Mouse (Mus musculus) frontal cortex, postnatal 10 days (tissue): ENCODE measurements around the gene Olfr917.

Experiments used
- DNase-seq, 2 experiments: peaks; one replicate each; pipeline ENCODE4 v3.0.0; 2022; ENCODE audit warnings: low spot score in 2 of 2, mixed read lengths in 1 of 2

The Olfr917 gene

GRCm38 (mm10) chr9:38665742-38666141 lies at the start of gene Olfr917:
Olfr917 (minus strand) TSS chr9:38665842.
- DNase-seq: no peak

GRCm38 (mm10) chr9:38674501-38674900 lies 8.9 kb upstream of the Olfr917 start, which contains the start of gene Olfr918:
Olfr918 (minus strand) TSS chr9:38674601.
- no peak for DNase-seq

- no peak for DNase-seq
Measured at GRCm38 (mm10) chr9:38672887-38673286, 7.2 kb upstream of the Olfr917 start.

- no peak for DNase-seq
Measured at GRCm38 (mm10) chr9:38659775-38660174, 5.9 kb downstream of the Olfr917 start, which contains the start of gene Olfr916. Olfr916 (minus strand) TSS chr9:38659875.

- no peak for DNase-seq
Measured at GRCm38 (mm10) chr9:38632406-38632805, 33.2 kb downstream of the Olfr917 start.
